Mouse (Mus musculus): Measurements from ENCODE around the gene Olfr690.
"Not testable (repeated sequence)": the region's sequence is repeated elsewhere in the genome, so short reads cannot be mapped to it uniquely, and the experiment has no call there.

Gene Olfr690

DNA sequence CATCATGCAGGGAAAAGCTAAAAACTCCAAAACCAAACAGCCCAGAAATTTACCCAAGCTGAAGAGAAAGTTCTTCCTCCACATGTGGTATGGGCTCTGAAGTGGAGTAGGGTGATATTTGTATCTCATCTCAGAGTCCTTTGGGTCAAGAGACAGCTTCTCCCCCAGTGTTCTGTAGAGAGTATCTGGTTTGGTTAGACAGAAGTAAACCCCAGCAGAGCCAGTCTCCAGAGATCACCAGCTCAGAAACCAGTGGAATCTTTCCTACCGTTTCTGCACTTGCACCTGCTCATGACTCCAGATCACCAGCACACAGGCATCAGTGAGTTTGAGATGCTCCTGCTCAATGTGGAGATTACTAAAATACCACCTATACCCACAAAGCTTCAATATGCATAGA lies at the start of gene Olfr690:
Gene Olfr690, minus strand, starts transcription at position 101 of the 400 bp plus-strand sequence.
- no peak for ATAC-seq (ENCODE audit: insufficient number of reproducible peaks, low FRiP score, low TSS enrichment)

DNA sequence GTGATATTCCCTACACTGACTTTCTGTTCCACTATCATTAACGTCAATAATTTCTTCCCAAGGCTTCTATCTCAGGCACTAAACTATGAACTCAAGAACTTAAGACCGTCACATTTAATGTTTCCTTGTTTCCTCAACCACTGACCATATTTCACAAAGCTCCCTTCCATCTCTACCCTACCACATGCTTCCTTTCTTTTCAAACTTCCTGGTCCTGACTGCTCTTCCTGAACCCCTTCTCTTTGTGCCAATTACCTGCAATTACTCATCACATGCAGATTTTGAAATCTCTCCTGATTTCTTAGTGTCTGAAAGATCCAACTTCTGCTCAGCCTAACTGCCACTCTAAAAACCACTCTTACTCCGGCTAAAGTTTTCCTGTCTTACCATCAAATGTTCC lies 46.4 kb upstream of the Olfr690 start:
- no peak for ATAC-seq (ENCODE audit: insufficient number of reproducible peaks, low FRiP score, low TSS enrichment)

DNA sequence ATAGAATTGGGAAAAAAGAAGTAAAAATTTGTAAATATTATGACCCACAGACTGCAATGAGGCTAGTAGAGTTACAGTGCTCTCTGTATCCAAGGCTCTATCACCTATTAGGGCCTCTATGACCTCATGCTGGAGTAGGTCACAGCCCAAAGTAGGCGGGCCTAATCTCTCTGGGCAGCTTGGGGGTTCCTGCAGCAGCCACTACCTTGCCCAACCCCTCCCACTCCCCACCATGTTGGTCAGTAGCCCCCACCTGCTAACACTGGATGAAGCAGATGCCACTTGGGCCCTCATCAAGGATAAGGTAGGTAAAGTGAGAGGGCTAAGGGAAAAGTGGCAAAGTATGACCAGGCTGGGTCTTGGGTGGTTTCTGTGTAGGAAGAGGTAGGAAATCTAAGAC lies 41.0 kb upstream of the Olfr690 start, which contains the start of gene Gm5901:
Gene Gm5901, plus strand, starts transcription at position 173 of the 400 bp plus-strand sequence.
- ATAC-seq (ENCODE audit: insufficient number of reproducible peaks, low FRiP score, low TSS enrichment) = no peak

DNA sequence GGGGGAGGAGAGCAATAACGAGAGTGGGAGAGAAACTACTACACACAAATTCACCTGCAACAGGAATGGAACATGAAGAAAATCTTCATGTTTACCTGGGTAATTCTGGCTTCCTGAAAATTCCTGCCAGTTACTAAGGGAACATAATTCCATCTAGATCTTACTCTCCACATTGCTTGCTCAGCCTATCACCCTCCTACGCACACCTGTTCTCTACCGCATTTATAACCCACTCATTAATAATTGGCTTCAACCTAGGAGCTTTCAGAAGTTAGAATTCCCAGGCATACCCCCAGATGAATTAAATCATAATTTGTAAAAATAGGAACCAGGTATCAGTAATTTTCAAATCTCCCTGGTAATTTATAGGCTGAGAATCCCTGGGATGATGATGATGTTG lies 40.1 kb upstream of the Olfr690 start:
- ATAC-seq (ENCODE audit: insufficient number of reproducible peaks, low FRiP score, low TSS enrichment) = no peak

DNA sequence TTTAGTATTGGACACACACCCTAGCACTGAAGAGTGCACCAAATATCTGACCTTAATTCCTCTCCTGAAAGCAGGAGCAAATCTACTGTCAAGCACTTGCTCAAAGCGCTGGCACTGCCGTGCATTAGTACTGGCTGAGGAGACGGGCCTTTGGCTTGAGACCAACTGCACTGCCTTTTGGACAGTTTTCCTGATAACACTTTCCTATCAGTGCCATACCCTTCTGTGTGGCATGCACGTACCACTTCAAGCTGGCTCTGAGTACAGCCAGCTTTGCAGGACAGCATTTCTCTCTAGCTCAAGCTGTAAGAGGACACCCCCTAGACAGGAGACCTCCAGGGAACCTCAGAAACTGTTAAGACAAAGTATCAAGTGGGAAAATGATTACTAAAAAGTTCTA lies 39.6 kb upstream of the Olfr690 start:
- ATAC-seq (ENCODE audit: insufficient number of reproducible peaks, low FRiP score, low TSS enrichment) = no peak

DNA sequence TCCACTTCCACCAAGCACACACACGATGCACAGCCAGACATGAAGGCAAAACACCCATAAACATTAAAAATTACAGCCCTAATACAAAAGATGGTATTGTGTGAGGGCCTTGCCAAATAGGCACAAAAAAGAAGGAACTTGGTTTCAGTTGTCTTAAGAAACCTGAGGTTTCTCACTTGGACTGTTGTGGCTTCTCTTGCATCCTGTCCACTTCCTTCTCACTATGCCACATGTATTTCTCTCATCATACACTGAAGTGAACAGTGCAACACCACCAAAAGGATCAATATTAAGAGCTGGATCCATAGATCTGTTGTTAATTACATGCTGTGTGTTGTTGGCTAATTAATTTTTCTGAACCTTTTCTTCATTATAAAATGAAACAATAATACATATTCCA lies 39.0 kb upstream of the Olfr690 start:
- ATAC-seq (ENCODE audit: insufficient number of reproducible peaks, low FRiP score, low TSS enrichment) = no peak

DNA sequence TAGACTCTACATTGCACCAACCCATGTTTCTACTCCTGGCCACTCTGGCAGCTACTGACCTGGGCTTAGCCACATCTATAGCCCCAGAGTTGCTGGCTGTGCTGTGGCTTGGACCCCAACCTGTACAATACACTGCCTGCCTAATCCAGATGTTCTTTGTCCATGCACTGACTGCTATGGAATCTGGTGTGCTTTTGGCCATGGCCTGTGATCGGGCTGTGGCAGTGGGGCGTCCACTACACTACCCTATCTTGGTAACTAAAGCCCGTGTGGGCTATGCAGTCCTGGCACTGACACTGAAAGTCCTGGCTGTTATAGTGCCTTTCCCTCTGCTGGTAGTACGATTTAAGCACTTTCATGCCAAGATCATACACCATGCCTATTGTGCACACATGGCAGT lies 34.6 kb upstream of the Olfr690 start:
- ATAC-seq (ENCODE audit: insufficient number of reproducible peaks, low FRiP score, low TSS enrichment) = no peak

DNA sequence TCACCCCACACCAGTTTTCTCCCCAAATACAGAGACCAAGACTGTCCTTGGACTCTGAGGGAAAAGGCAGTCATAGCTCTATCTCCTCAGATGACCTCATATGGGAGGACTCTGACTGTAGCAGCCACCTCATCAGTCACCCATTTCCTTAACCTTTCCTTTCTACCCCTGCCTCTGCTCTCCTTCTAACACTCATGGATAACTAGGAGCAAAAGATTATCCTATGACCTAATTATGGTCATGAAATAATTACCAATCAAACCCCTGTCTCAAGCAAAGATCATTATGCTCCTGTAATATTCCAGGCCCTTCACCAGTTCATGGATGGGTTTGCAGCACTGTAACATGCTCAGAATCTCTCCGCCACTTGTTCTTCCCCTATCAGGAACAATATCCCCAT lies 34.0 kb upstream of the Olfr690 start, which contains the start of gene Olfr692:
Gene Olfr692, plus strand, starts transcription at position 301 of the 400 bp plus-strand sequence.
- no peak for ATAC-seq (ENCODE audit: insufficient number of reproducible peaks, low FRiP score, low TSS enrichment)

DNA sequence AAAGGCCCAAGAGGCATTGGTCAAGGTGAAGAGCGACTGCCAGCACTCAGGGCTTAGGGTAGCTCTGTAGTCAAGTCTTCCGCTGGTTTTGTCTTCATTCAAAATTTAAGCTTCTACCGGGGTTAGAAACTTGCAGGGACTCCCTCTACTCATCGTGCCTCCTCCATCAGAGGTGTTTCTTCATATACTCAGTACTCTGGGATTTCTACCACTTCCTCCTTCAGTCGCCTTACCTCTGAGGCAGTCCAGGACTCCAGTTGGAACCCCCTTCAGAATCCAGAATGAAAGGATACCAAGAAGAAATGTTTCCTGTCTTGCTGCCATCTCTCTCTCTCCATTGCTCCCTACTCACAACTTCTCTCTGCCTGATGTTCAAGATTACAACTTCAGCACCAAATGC lies 33.4 kb upstream of the Olfr690 start:
- ATAC-seq (ENCODE audit: insufficient number of reproducible peaks, low FRiP score, low TSS enrichment) = no peak

DNA sequence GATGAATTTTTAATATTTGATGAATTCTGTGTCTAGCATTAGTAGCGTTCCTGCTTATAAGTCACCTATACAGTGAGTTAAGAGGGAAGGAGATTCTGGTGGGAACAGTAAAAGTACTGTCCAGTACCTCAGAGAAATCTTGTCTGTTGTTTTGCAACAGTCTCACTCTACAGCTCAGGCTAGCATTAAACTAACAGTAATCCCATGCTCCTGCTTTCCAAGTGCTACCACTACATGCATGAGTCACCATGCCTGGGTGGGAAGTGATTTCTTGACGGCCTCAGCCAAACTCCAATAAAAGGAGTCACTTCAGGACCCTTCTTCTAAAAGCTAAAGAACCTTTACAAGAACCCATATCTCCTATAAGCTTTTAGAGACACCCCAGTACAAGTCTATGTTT lies 27.8 kb upstream of the Olfr690 start:
- no peak for ATAC-seq (ENCODE audit: insufficient number of reproducible peaks, low FRiP score, low TSS enrichment)

DNA sequence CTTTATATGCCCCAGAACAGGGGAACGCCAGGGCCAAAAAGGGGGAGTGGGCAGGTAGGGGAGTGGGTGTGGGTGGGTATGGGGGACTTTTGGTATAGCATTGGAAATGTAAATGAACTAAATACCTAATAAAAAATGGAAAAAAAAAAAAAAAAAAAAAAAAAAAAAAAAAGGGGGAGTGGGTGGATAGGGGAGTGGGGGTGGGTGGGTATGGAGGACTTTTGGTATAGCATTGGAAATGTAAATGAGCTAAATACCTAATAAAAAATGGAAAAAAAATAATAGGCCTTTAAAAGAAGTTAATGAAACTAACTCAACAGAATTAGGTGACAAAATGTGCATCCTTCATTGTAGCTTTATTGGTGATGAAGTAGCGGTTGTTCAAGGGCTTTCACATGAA lies 22.6 kb upstream of the Olfr690 start:
- ATAC-seq (ENCODE audit: insufficient number of reproducible peaks, low FRiP score, low TSS enrichment) = not testable (repeated sequence)

DNA sequence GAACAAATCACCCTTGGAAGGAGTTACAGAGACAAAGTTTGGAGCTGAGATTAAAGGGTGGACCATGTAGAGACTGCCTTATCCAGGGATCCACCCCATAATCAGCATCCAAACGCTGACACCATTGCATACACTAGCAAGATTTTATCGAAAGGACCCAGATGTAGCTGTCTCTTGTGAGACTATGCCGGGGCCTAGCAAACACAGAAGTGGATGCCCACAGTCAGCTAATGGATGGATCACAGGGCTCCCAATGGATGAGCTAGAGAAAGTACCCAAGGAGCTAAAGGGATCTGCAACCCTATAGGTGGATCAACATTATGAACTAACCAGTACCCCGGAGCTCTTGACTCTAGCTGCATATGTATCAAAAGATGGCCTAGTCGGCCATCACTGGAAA lies 22.2 kb upstream of the Olfr690 start:
- not testable (repeated sequence) for ATAC-seq (ENCODE audit: insufficient number of reproducible peaks, low FRiP score, low TSS enrichment)

DNA sequence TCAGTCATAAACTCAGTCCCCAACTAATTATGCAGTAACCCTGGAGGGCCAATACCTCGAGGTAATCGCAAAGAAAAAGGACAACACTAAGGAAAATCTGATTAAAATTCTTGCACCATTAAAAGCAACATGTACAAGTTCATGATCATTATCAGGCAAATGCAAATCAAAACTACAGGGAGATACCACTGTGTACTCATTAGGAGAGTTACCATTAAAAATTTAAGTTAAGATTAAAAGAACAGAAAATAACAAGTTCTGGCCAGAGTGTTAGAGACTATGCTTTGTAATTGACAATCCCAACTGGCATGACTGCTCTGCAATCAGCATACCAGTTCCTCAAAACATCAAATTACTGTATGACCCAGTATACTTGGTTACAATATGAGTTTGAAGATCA lies 8.8 kb upstream of the Olfr690 start:
- no peak for ATAC-seq (ENCODE audit: insufficient number of reproducible peaks, low FRiP score, low TSS enrichment)

DNA sequence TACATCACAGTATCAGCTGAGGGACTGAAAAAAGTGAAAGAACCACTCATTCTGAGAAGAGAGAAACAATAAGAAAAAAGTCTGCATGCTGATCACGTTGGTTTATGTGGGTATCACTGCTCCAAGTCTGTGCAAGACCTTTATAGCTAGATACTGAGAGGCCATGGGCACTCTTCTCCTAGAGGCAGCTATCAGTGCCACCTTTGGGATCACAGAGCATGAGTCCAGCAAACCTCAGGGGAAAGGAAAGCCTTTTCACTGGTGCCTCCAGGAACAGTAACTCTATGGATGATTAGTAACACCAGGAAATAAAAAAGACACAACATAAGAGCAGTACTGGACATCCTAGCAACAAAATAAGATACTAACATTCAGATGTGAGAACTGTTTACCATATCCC lies 8.3 kb upstream of the Olfr690 start, which contains the start of gene Olfr691:
Gene Olfr691, minus strand, starts transcription at position 101 of the 400 bp plus-strand sequence.
- no peak for ATAC-seq (ENCODE audit: insufficient number of reproducible peaks, low FRiP score, low TSS enrichment)

DNA sequence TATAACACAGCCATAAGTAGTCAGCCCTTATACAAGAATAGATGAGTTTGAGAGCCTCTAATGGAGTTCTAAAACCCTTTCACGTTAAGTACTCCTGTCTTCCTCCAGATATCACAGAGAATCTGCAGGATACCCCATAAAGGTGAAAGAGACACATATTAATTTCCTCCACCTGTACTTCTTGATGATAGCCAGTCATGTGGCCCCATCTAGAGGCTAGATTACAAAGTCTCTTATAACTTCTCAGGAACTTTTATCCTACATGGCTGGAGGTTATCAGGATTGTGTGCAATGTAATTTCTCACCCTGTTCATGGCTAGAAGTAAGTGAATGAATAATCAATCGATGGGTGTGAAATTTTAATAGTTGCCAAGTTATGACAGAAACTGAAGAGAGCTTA lies 8.6 kb downstream of the Olfr690 start:
- no peak for ATAC-seq (ENCODE audit: insufficient number of reproducible peaks, low FRiP score, low TSS enrichment)

DNA sequence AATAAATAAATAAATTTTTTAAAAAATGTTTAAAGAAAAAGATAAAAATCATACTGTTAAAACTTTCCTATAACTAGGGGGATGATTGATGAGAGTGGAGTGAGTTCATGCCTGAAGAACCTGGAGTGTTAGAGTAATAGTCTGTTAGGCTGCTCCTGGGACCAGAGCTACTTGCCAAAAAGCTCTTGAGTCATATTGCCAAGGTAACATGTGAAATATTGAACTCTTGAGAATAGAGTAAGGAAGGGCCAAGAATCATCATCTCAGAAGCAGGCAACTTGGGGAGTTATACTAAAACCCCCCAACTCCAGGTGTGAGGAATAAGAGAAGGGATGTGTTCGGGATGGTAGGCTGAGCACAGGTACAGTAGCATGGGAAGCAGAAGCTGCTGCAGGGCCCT lies 23.0 kb downstream of the Olfr690 start, which contains the start of gene Olfr689:
Gene Olfr689, plus strand, starts transcription at position 301 of the 400 bp plus-strand sequence.
- no peak for ATAC-seq (ENCODE audit: insufficient number of reproducible peaks, low FRiP score, low TSS enrichment)

DNA sequence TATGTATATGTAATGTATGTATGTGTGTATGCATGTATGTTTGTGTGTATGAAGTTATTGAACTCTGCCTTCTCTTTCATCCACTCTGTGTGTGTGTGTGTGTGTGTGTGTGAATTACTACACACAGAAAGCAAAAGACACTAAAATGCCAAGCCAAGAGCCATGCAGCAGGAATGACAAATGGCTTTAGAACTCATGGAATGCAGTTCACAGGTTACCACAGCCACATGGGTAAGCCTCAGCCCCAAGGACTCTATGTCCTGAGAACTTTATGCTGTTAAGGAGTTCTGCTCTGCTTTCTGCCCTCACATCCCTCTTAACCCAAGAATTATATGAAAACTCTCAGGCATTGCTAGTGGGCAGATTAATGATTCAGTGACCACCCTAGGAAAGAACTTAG lies 43.9 kb downstream of the Olfr690 start:
- ATAC-seq (ENCODE audit: insufficient number of reproducible peaks, low FRiP score, low TSS enrichment) = no peak

DNA sequence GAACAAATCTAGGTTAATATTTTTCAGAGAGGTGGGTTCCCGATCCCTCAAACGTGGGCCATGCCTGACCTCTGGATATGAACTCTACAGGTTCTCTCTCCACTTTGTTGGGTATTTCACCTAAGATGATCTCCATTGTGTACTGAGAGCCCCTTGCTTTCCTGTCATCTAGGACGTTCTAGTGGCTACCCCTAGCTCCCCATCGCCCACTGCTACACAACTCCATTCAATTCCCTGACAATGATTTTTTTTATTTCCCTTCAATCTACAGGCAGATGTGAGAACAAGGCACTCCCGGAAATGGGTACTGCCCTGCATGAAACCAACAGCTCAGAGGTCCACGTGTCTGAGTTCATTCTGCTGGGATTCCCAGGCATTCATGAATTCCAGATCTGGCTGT lies 46.1 kb downstream of the Olfr690 start, which contains the start of gene Olfr688:
Gene Olfr688, plus strand, starts transcription at position 301 of the 400 bp plus-strand sequence.
- ATAC-seq (ENCODE audit: insufficient number of reproducible peaks, low FRiP score, low TSS enrichment) = no peak
